Mouse (Mus musculus): Measurements from ENCODE around the gene Brpf3.

DNA sequence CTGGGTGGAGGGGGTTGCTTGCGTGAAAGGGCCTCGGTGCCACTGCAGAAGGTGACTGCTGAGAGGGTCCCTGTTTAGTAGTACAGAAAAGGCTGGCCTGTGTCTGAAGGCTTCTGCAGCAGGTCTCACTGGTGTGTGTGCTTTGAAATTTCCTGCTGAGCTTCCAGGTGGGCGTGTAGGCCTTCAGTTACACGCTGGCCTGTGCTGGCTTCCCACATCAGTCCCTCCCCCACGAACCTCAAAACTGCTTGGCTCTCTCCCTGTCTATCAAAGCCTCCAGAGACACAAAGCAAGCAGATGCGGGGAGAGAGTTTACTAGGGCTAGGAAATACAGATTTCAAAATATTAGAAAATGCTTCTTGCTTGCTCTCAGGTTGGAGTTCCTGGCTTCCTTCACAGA is 24.0 kb downstream of the Brpf3 start:
- TF ChIP-seq NELFE (IDR thresholded peaks at IDR 0.05; ENCODE audit: low read depth, low read length) = no peak
- no peak for TF ChIP-seq JUN (IDR thresholded peaks at IDR 0.05; ENCODE audit: insufficient read depth, low read depth, low read length)
- TF ChIP-seq CTCF (conservative IDR thresholded peaks at IDR 0.05 in 1 of 2, IDR thresholded peaks at IDR 0.05 in 1 of 2; ENCODE audit: low read depth in 2 of 2, low read length in 2 of 2) = no peak
- no peak for TF ChIP-seq USF1 (IDR thresholded peaks at IDR 0.05; ENCODE audit: low read depth, low read length)
- TF ChIP-seq E2F4 (IDR thresholded peaks at IDR 0.05; ENCODE audit: insufficient replicate concordance, low read depth, low read length) = no peak
- TF ChIP-seq BHLHE40 (IDR thresholded peaks at IDR 0.05; ENCODE audit: low read depth, low read length) = no peak
- TF ChIP-seq EP300 (IDR thresholded peaks at IDR 0.05; ENCODE audit: low read length) = no peak
- no peak for TF ChIP-seq MAX (IDR thresholded peaks at IDR 0.05; ENCODE audit: low read length)
- TF ChIP-seq SMC3 (IDR thresholded peaks at IDR 0.05; ENCODE audit: low read depth, low read length) = no peak
